Mouse (Mus musculus) hindbrain, embryonic 14.5 days (tissue): ENCODE data around the gene Thada. TPM values are rescaled to one million over a fixed set of nuclear protein-coding genes. Genes with fewer than 3 reads are reported as not detected.

Experiments
- ATAC-seq: fragments of 200-750 bp; cut with Nextera tagmentation; 2 replicates; pipeline ENCODE4 v1.8.0; 2017; ENCODE audit warnings: moderate number of reproducible peaks, mild to moderate bottlenecking, moderate TSS enrichment, moderate library complexity; ENCODE audit not compliant: low FRiP score
- DNase-seq: peaks from one replicate; pipeline ENCODE4 v3.0.0-alpha.2; 2015; ENCODE audit warnings: low spot score
- H3K27ac ChIP-seq: fragments of 300-500 bp; sonication (generic); 2 replicates; pipeline ENCODE4 v1.5.1; 2014; ENCODE audit warnings: mild to moderate bottlenecking, moderate library complexity
- H3K27me3 ChIP-seq: fragments of 300-500 bp; sonication (generic); 2 replicates; pipeline ENCODE4 v1.6.1; 2014; ENCODE audit warnings: mild to moderate bottlenecking, low read length, mixed read lengths; ENCODE audit not compliant: control insufficient read depth, insufficient read depth
- H3K36me3 ChIP-seq: fragments of 300-500 bp; sonication (generic); replicated peaks from 2 replicates; pipeline ENCODE4 v1.6.1; 2014; ENCODE audit not compliant: control insufficient read depth, insufficient read depth
- H3K4me1 ChIP-seq: fragments of 300-500 bp; sonication (generic); replicated peaks from 2 replicates; pipeline ENCODE4 v1.6.1; 2014; ENCODE audit warnings: antibody characterized with exemption, low read length, mixed read lengths; ENCODE audit not compliant: control insufficient read depth, insufficient read depth
- H3K4me2 ChIP-seq: fragments of 300-500 bp; sonication (generic); replicated peaks from 2 replicates; pipeline ENCODE4 v1.6.1; 2014; ENCODE audit warnings: mild to moderate bottlenecking, moderate library complexity
- H3K4me3 ChIP-seq: fragments of 300-500 bp; sonication (generic); replicated peaks from 2 replicates; pipeline ENCODE4 v1.5.1; 2014; ENCODE audit warnings: mild to moderate bottlenecking, low read length
- H3K9ac ChIP-seq: fragments of 300-500 bp; sonication (generic); 2 replicates; pipeline ENCODE4 v1.6.1; 2014
- H3K9me3 ChIP-seq: fragments of 300-500 bp; sonication (generic); 2 replicates; pipeline ENCODE4 v1.6.1; 2016; ENCODE audit warnings: low read length; ENCODE audit not compliant: control insufficient read depth
- WGBS: fragments of 180-500 bp; shearing (Covaris S2); extraction: QIAGEN DNeasy Blood & Tissue Kit; methylation state at CpG from one replicate; pipeline ENCODE4 v1.1.7; 2014; 5-methylcytosine and 5-hydroxymethylcytosine counted together
- polyA plus RNA-seq: library from polyadenylated mRNA; unstranded; fragments of >200 nt; fragmentation: Nextera tagmentation; extraction: Ambion mirVana; gene quantifications from 2 replicates; pipeline ENCODE4 v1.2.1, GENCODE M21; 2014

Thada gene
- polyA plus RNA-seq, 1 experiment from 2014 or later: 9.0 TPM

GRCm38 (mm10) chr17:84422001-84422785 lies 43.8 kb downstream of the Thada start:
- Histone ChIP-seq H3K9me3 (no peaks in the 10 kb centered on the region), H3K27ac (no peak overlapping the region), H3K4me2 (no peak overlapping the region), H3K27me3 (no peaks in the 10 kb centered on the region), H3K4me3 (no peak overlapping the region), H3K4me1 (no peaks in the 10 kb centered on the region), H3K36me3 (peaks cover 55% of the 10 kb centered on the region), H3K9ac (no peak overlapping the region)
- DNase-seq: no peak
- 93% methylated on average over 4 of the region's 4 CpGs for WGBS
- ATAC-seq: no peak

- Histone ChIP-seq H3K27ac (no peak overlapping the region), H3K9ac (no peak overlapping the region), H3K4me1 (no peaks in the 10 kb centered on the region), H3K27me3 (no peaks in the 10 kb centered on the region), H3K9me3 (no peaks in the 10 kb centered on the region), H3K4me2 (no peak overlapping the region), H3K36me3 (peaks cover 46% of the 10 kb centered on the region), H3K4me3 (no peak overlapping the region)
- 96% methylated on average over 4 of the region's 4 CpGs for WGBS
- ATAC-seq (no peak), DNase-seq (no peak)
Observed at GRCm38 (mm10) chr17:84421042-84421441, 45.0 kb downstream of the Thada start.

- Histone ChIP-seq H3K27ac (no peak overlapping the region), H3K4me3 (no peak overlapping the region), H3K9ac (no peak overlapping the region), H3K9me3 (no peaks in the 10 kb centered on the region), H3K4me2 (no peak overlapping the region), H3K4me1 (no peaks in the 10 kb centered on the region), H3K27me3 (no peaks in the 10 kb centered on the region), H3K36me3 (peaks cover 42% of the 10 kb centered on the region)
- ATAC-seq (no peak), DNase-seq (no peak)
- 82% methylated on average over 3 of the region's 3 CpGs for WGBS
Observed at GRCm38 (mm10) chr17:84420276-84420639, 45.7 kb downstream of the Thada start.

GRCm38 (mm10) chr17:84419326-84420275 lies 46.4 kb downstream of the Thada start:
- 83% methylated on average over 11 of the region's 11 CpGs for WGBS
- Histone ChIP-seq H3K9me3 (no peaks in the 10 kb centered on the region), H3K4me2 (no peak overlapping the region), H3K27ac (no peak overlapping the region), H3K4me3 (no peak overlapping the region), H3K36me3 (peaks cover 35% of the 10 kb centered on the region), H3K4me1 (no peaks in the 10 kb centered on the region), H3K27me3 (no peaks in the 10 kb centered on the region), H3K9ac (no peak overlapping the region)
- ATAC-seq: no peak
- DNase-seq: no peak

GRCm38 (mm10) chr17:84415936-84416335 lies 50.1 kb downstream of the Thada start:
- no peaks in the 10 kb centered on the region for H3K4me1 ChIP-seq
- peaks cover 22% of the 10 kb centered on the region for H3K36me3 ChIP-seq
- no peak for DNase-seq
- no peak overlapping the region for H3K4me2 ChIP-seq
- no peak overlapping the region for H3K4me3 ChIP-seq
- 90% methylated on average over 3 of the region's 3 CpGs for whole genome bisulfite sequencing
- H3K9me3 ChIP-seq: no peaks in the 10 kb centered on the region
- H3K9ac ChIP-seq: no peak overlapping the region
- ATAC-seq: no peak
- no peak overlapping the region for H3K27ac ChIP-seq
- no peaks in the 10 kb centered on the region for H3K27me3 ChIP-seq

GRCm38 (mm10) chr17:84408731-84409130 lies 57.3 kb downstream of the Thada start:
- Histone ChIP-seq H3K27me3 (no peaks in the 10 kb centered on the region), H3K4me1 (no peaks in the 10 kb centered on the region), H3K36me3 (peaks cover 2% of the 10 kb centered on the region), H3K4me2 (no peak overlapping the region), H3K9me3 (no peaks in the 10 kb centered on the region), H3K9ac (no peak overlapping the region), H3K27ac (no peak overlapping the region), H3K4me3 (no peak overlapping the region)
- WGBS: 84% methylated on average over 1 of the region's 1 CpGs
- no peak for DNase-seq
- ATAC-seq: no peak

GRCm38 (mm10) chr17:84405616-84406015 lies 60.4 kb downstream of the Thada start:
- WGBS: 78% methylated on average over 6 of the region's 6 CpGs
- Histone ChIP-seq H3K4me2 (no peak overlapping the region), H3K27ac (no peak overlapping the region), H3K4me3 (no peak overlapping the region), H3K27me3 (no peaks in the 10 kb centered on the region), H3K4me1 (no peaks in the 10 kb centered on the region), H3K9ac (no peak overlapping the region), H3K36me3 (no peaks in the 10 kb centered on the region), H3K9me3 (no peaks in the 10 kb centered on the region)
- no peak for DNase-seq
- no peak for ATAC-seq

- ATAC-seq (no peak), DNase-seq (no peak)
- 93% methylated on average over 5 of the region's 5 CpGs for WGBS
- Histone ChIP-seq H3K27me3 (no peaks in the 10 kb centered on the region), H3K4me1 (no peaks in the 10 kb centered on the region), H3K4me3 (no peak overlapping the region), H3K27ac (no peak overlapping the region), H3K36me3 (no peaks in the 10 kb centered on the region), H3K4me2 (no peak overlapping the region), H3K9ac (no peak overlapping the region), H3K9me3 (no peaks in the 10 kb centered on the region)
Observed at GRCm38 (mm10) chr17:84401796-84402195, 64.2 kb downstream of the Thada start.

- Histone ChIP-seq H3K9ac (no peak overlapping the region), H3K4me1 (no peaks in the 10 kb centered on the region), H3K27ac (no peak overlapping the region), H3K4me2 (no peak overlapping the region), H3K9me3 (no peaks in the 10 kb centered on the region), H3K27me3 (no peaks in the 10 kb centered on the region), H3K36me3 (0 out of 2 replicates have a peak, but pooled peaks cover 5% of the 10 kb centered on the region), H3K4me3 (no peak overlapping the region)
- 89% methylated on average over 6 of the region's 6 CpGs for WGBS
- no peak for ATAC-seq
- no peak for DNase-seq
Observed at GRCm38 (mm10) chr17:84399431-84399830, 66.6 kb downstream of the Thada start.
